Mouse (Mus musculus) cerebellum, postnatal 14 days (tissue): ENCODE results near the gene Mob3b.

Experiments
- DNase-seq, 2 experiments: peaks; one replicate each; pipeline ENCODE4 v3.0.0; 2021; ENCODE audit warnings: mixed read lengths in 2 of 2

The Mob3b gene

GRCm38 (mm10) chr4:35060401-35060800 lies 96.9 kb downstream of the Mob3b start:
- DNase-seq = no peak

GRCm38 (mm10) chr4:35054362-35054761 lies 102.9 kb downstream of the Mob3b start:
- DNase-seq = no peak

- no peak for DNase-seq
Measured at GRCm38 (mm10) chr4:35052174-35052942, 104.9 kb downstream of the Mob3b start.

- DNase-seq = no peak
Measured at GRCm38 (mm10) chr4:35051152-35051551, 106.1 kb downstream of the Mob3b start.

GRCm38 (mm10) chr4:35049742-35050058 lies 107.6 kb downstream of the Mob3b start:
- DNase-seq = no peak

- no peak for DNase-seq
Measured at GRCm38 (mm10) chr4:35049036-35049741, 108.1 kb downstream of the Mob3b start.

GRCm38 (mm10) chr4:35040896-35041295 lies 116.4 kb downstream of the Mob3b start:
- DNase-seq = no peak

- no peak for DNase-seq
Measured at GRCm38 (mm10) chr4:35040306-35040705, 117.0 kb downstream of the Mob3b start.

- DNase-seq = no peak
Measured at GRCm38 (mm10) chr4:35037824-35038223, 119.5 kb downstream of the Mob3b start.

- no peak for DNase-seq
Measured at GRCm38 (mm10) chr4:35034504-35035290, 122.6 kb downstream of the Mob3b start.

- DNase-seq = no peak
Measured at GRCm38 (mm10) chr4:35032758-35033157, 124.5 kb downstream of the Mob3b start.

- no peak for DNase-seq
Measured at GRCm38 (mm10) chr4:35031623-35032022, 125.7 kb downstream of the Mob3b start.

- peak in 1 of 2 experiments; percentile 13 for DNase-seq
Measured at GRCm38 (mm10) chr4:35031141-35031540, 126.1 kb downstream of the Mob3b start.

- no peak for DNase-seq
Measured at GRCm38 (mm10) chr4:35018416-35018815, 138.9 kb downstream of the Mob3b start.

GRCm38 (mm10) chr4:35012401-35013307 lies 144.6 kb downstream of the Mob3b start:
- no peak for DNase-seq

- DNase-seq = no peak
Measured at GRCm38 (mm10) chr4:35006541-35007260, 150.6 kb downstream of the Mob3b start.

GRCm38 (mm10) chr4:35006056-35006455 lies 151.2 kb downstream of the Mob3b start:
- no peak for DNase-seq

GRCm38 (mm10) chr4:35005068-35005769 lies 152.1 kb downstream of the Mob3b start:
- no peak for DNase-seq

- no peak for DNase-seq
Measured at GRCm38 (mm10) chr4:35004473-35004872, 152.8 kb downstream of the Mob3b start.

- DNase-seq = no peak
Measured at GRCm38 (mm10) chr4:35003550-35004326, 153.5 kb downstream of the Mob3b start.
